Mouse (Mus musculus): Measurements from ENCODE around the gene Bcl9.

Bcl9 gene

GRCm38 (mm10) chr3:97297553-97298432 lies at the start of gene Bcl9:
Gene Bcl9 (minus strand): TSS chr3:97297917.
- in situ Hi-C loops (cut with MboI, MseI): no loop called here

- in situ Hi-C loops (cut with MboI, MseI): loop anchor here (5.0 to 10.0 kb wide), 3 partner anchors 152 to 257 kb away; no protein-coding TSS in a partner anchor
These were observed 41.5 kb upstream of the Bcl9 start for GRCm38 (mm10) chr3:97339193-97339576.

DNA sequence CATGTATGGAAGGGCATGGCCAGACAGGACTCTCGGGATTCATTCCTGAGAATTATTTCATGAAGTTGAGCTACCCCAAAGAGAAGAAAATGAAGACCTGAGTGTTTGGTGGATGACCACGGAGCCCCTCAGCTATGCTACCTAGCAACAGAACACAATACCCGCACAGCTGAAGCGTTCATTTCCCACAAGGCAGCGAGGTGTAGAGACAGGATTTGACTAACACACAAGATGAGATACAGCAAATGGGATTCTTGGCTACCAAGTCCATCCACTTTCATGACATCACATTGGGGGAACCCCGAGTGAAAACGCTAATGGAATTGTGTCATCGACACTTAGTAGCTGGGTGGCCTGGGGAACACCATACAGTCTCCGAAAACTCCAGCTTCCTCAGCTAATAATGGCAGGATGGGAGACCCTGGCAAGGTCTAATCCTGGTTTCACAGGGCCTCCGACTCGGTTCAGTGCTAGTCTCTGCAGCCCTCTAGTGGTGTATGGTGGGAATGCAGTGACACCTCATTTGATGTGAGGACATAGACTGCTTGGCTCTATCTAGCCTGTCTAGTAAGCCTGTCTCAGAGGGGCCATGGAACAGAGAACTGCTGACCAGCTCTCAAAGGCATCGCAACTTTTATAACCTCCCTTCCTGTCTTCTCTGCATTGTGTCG lies 40.9 kb upstream of the Bcl9 start:
- in situ Hi-C loops (cut with MboI, MseI): loop anchor here (5.0 to 10.0 kb wide), 3 partner anchors 151 to 256 kb away; no protein-coding TSS in a partner anchor

GRCm38 (mm10) chr3:97337306-97337705 lies 39.6 kb upstream of the Bcl9 start:
- in situ Hi-C loops (cut with MboI, MseI): loop anchor here (5.0 to 10.0 kb wide), 3 partner anchors 150 to 255 kb away; no protein-coding TSS in a partner anchor

DNA sequence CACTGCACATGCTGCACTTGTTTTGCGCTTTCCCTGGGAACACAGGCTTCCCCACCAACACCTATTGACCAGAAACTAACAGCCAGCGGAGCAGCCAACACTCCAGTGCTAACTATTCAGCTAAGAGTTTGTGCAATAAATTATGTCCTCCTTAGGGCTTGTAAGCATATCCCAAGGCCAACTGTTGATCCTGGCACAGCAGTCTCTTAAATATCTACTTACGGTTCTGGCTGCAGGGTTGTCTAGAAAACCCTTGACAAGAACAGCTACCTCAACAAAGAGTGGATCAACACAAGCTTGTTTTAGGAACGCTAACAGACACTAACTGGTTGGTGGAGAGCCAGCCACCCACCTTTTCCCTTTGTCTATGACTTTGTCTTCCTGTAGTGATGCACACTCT lies 38.6 kb upstream of the Bcl9 start:
- in situ Hi-C loops (cut with MboI, MseI): loop anchor here (5.0 to 10.0 kb wide), 3 partner anchors 149 to 254 kb away; no protein-coding TSS in a partner anchor

- in situ Hi-C loops (cut with MboI, MseI): loop anchor here (5.0 to 10.0 kb wide), 3 partner anchors 147 to 252 kb away; no protein-coding TSS in a partner anchor
These were observed 36.9 kb upstream of the Bcl9 start for GRCm38 (mm10) chr3:97334618-97335017.

GRCm38 (mm10) chr3:97332172-97332571 lies 34.5 kb upstream of the Bcl9 start:
- in situ Hi-C loops (cut with MboI, MseI): loop anchor here in 1 of 2 experiments (10.0 kb wide), 1 partner anchor 247 kb away; no protein-coding TSS in a partner anchor

- in situ Hi-C loops (cut with MboI, MseI): no loop called here
These were observed 30.1 kb upstream of the Bcl9 start for GRCm38 (mm10) chr3:97327809-97328208.

- in situ Hi-C loops (cut with MboI, MseI): no loop called here
These were observed 29.6 kb upstream of the Bcl9 start for GRCm38 (mm10) chr3:97327356-97327755.

GRCm38 (mm10) chr3:97325621-97326345 lies 28.1 kb upstream of the Bcl9 start:
- in situ Hi-C loops (cut with MboI, MseI): no loop called here

DNA sequence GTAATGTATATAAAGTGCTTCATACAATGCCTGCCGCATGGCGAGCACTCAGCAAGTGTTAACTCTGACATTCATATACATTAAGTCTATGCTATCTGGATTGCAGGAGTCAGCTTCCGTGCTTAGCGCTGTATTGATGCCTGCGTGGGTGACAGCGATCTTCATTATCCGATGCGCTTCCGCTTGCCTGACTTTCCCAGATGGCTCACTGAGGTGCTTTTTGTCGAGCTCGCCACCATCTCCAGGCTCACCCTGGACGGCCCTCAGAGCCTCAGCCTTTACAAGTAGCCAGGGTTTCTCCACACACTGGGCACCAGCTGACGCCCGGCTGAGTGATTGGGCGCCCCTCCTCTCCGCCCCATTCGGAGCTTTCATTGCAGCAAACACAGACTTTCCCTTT lies 26.3 kb upstream of the Bcl9 start:
- in situ Hi-C loops (cut with MboI, MseI): no loop called here

DNA sequence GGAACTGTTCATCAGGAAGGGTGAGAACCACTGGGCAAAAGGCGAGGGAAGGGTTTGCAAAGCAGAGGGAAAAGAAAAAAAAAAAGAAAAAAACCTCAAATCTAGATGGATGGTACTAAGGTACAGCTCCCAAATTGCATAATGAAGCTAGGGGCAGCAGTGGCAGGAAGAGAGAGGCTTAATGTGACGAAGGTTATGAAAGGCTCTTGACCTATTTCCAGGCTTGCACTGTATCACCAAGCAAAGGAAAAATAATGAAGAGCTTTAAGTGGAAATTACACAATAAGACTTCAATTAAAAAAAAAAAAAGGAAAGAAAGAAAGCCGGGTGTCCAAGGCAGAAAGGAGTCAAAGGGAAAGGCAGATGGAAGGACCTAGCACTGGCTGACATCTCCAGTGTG lies 19.6 kb upstream of the Bcl9 start:
- in situ Hi-C loops (cut with MboI, MseI): no loop called here

DNA sequence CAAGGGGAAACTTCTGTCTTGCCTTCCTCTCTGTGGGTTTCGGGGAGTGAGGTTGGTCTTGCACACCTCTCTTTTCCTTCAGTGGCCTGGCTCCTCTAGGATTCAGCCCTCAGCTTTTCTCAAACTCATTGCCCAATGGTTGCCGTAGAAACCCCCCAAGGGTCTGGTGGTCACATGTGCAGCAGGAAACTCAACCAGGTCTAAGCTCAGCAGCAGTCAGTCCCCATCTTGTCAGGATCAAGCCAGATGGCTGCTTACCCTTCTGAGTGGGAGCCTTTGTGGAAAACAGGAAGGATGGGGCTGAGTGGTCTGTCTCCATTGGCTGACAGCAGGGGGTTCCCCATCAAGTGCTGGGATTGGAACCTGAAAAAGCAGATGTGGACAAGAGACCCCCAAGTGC lies 15.7 kb upstream of the Bcl9 start:
- in situ Hi-C loops (cut with MboI, MseI): no loop called here

DNA sequence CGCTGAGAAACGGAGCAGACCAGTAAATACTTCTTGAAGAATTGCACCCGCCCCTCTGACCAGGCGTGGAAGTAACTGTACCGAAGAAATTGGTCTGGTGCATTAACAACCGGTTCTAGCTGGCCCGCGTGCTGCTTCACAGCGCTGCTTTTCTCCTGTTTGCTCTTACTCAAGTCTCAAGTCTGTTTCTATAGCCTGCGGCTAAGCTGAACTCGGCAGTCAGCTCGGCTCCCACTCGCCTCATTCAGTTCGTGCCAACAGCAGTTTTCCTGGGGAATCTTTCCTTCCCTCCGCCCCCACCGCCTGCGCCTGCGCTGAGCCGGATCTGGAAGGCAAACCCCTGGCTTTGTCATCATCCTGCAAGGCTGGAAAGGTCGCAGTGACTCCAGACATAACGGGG lies 14.3 kb upstream of the Bcl9 start:
- in situ Hi-C loops (cut with MboI, MseI): no loop called here

GRCm38 (mm10) chr3:97309748-97310536 lies 12.2 kb upstream of the Bcl9 start:
- in situ Hi-C loops (cut with MboI, MseI): no loop called here

- in situ Hi-C loops (cut with MboI, MseI): no loop called here
These were observed 10.7 kb upstream of the Bcl9 start for GRCm38 (mm10) chr3:97308440-97308839.

- in situ Hi-C loops (cut with MboI, MseI): no loop called here
These were observed 8.2 kb upstream of the Bcl9 start for GRCm38 (mm10) chr3:97305907-97306306.

- in situ Hi-C loops (cut with MboI, MseI): no loop called here
These were observed 3.9 kb upstream of the Bcl9 start for GRCm38 (mm10) chr3:97301586-97301985.

DNA sequence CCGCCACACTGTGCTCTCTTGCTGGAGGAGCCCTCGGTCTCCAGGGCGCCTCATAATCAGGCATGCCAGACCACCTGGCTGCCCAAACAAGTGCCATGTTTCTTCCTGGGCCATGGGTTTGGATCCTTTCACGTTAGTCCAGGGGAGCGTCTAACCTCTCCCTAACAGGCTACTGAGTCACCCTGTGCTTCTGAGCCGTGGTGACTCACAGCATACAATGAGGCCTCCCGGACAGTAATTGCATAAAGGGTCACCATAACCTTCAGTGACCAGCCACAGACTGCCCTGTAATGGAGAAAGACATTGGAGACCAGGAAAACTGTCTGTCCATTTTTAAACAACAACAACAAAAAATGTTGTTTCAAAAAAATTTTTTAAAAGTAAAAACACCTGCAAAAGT lies 2.7 kb upstream of the Bcl9 start:
- in situ Hi-C loops (cut with MboI, MseI): no loop called here

DNA sequence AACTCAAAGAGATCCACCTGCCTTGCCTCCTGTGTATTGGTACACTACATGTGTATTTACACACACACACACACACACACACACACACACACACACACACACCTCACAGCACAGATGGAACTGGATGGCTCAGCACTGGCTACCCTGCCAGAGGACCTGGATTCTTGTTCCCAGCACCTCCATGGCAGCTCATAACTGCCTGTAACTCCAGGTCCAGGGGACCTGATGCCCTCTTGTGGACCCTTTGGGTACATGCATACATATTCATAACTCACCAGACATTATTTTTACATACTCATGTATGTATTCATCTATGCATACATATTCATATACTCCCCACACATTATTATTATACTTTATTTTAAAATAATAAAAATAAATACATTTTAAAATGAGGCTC lies 2.2 kb upstream of the Bcl9 start:
- in situ Hi-C loops (cut with MboI, MseI): no loop called here

DNA sequence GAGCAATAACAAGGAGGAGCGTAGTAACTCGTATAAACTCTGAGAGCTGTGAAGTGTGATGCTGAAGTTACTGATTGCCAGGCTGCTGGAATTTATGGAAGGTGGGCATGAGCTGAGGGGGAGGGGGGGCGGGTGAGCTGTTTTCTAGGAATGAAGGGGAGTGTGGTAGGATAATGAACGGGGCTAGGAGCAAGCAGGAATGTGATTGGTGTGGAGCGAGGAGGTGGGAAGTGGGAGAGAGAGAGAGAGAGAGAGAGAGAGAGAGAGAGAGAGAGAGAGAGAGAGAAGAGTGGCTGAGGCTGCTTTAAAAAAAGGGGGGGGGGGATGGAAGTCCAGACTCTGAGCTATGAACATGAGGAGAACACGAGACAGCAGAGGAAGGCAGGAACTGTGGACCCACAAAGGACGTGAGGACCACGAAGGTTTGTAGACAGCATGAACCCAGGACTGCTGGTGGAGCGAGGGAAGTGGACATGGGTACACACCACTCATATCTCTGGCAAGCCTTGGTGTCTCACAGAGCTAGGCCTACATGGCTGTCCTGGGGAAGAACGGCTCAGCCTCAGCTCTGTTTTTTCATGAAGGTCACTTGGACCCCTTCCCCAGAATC lies 1.2 kb upstream of the Bcl9 start:
- in situ Hi-C loops (cut with MboI, MseI): no loop called here

Data from T-helper 17 cell (primary cell).